Mouse (Mus musculus) right cerebral cortex, adult 2 months (tissue): ENCODE results near the gene Ing4.
"Not testable (repeated sequence)": the region's sequence is repeated elsewhere in the genome, so short reads cannot be mapped to it uniquely, and the experiment has no call there.

Experiments
- DNase-seq, 2 experiments: peaks; one replicate each; pipeline ENCODE4 v3.0.0; 2021 to 2022; ENCODE audit warnings: low spot score in 2 of 2

The Ing4 gene

DNA sequence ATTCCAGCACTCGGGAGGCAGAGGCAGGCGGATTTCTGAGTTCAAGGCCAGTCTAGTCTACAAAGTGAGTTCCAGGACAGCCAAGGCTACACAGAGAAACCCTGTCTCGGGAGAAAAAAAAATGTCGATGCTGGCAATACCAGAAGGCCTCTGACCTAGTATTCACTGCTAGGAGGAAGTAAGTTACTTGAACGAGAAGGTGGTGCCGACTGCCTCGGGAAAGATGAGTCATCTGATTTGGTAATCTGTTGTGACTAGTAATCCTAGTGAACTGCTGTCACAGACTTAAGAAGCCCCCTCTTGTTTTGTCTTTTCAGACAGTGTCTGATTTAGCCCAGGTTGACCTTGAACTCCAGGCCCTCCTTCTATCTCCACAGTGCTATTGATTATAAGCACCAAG lies 1.5 kb downstream of the Ing4 start:
- no peak for DNase-seq

DNA sequence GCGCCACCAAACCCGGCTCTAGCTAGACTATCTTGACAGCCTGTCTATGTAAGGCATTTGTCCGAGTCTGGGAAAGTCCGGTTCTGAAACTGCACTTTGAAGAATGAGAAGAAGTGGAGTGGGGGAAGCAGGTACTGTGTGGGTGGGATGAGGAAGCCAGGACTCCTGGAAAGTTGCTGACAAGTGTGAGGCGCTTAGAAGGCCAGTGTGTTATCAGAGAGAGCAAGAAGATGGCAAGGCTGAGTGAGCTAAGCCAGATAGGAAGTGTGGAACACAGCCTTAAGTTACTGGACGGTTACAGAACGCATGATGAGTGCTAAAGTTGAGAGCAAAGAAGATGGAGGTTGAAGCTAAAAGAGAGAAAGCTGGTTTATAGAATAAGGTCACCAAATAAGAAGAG lies 2.5 kb downstream of the Ing4 start:
- no peak for DNase-seq

DNA sequence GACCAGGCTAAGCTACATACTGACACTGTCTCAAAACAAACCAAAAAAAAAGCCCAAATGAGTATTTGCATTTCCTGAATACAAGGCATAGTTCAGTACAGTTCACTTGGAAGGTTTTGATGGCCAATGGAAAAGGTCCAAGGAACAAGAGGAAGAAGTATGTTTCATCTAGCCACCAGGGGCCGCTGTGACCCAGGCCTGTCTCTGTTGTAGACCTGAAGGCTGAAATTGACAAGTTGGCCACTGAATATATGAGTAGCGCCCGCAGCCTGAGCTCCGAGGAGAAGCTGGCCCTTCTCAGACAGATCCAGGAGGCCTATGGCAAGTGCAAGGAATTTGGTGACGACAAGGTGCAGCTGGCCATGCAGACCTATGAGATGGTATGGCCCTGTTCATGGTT lies 7.1 kb downstream of the Ing4 start:
- DNase-seq = peak; percentile 78

DNA sequence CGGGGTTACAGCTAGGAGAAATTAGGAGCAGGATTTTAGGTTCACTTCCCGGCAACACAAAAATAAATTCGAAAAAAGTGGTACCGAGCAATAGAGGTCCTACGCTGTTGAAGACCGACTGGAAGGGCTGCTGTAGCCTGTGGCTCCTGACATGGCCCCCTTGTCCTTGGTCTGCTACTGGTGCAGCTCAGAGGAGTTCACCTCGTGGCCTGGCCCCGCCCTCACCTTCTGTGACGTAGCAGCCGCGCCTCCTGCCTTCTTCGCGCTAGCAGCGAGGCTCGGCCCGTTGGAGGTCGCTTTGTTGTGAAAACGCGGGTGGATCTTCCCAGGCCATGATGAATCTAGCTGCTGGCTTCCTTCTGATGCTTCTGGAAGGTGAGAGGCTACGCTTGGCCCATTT lies 10.1 kb downstream of the Ing4 start, which contains the start of gene Acrbp:
Gene Acrbp, plus strand, starts transcription at position 12 of the 400 bp plus-strand sequence.
- DNase-seq = no peak

DNA sequence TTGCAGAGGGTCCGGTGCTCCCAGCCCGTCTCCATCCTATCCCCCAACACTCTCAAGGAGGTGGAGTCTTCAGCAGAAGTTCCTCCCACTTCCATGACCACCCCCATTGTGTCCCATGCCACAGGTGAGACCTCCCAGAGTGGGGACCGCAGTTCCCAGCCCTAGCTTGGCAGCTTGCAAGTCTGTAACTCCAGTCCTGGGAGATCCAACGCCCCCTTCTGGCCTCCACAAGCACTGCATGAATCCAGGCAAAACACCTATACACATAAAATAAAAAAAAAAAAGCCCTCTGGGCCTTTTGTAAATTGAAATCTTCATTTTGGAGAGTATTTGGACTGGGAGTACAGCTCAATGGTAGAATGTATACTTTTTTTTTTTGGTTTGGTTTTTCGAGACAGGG lies 11.7 kb downstream of the Ing4 start:
- DNase-seq = no peak

DNA sequence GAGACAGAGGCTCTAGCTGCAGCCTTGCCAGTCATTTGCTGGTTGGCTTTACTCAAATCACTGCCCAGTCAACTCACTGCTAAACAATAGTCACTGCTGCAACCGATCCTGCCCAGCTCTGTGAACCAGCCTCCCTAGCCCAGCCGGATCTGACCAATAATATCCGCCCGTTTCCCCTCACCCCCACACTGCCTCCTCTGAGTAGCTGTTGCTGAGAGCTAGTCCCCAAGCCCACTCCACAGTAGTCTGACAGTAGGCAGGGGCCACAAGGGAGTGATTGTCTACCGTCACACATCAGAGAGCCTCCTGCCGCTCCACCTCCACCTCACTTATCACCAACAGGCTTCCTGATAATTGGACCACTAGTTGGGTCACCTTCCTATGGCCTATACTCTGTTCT lies 21.9 kb downstream of the Ing4 start:
- DNase-seq = no peak

DNA sequence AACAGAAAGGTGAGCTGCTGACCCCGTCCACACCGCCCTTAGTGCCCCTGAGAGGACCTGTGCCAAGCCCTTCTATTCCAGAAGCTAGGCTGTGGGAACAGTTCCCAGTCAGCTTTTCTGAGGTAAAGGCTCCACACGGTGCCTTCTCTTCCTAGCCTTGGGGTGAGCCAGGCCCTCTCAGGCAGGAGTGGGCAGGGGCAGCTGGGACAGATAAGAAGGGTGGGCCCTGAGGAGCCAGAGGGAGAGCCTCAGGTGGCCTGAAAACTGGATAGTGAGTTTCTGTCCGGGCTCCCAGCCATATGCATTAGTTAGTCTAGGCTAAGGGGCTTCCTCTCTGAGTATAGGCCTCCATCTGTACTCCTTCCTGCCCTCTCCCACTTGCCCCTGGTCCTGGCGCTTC lies 23.0 kb downstream of the Ing4 start:
- no peak for DNase-seq

DNA sequence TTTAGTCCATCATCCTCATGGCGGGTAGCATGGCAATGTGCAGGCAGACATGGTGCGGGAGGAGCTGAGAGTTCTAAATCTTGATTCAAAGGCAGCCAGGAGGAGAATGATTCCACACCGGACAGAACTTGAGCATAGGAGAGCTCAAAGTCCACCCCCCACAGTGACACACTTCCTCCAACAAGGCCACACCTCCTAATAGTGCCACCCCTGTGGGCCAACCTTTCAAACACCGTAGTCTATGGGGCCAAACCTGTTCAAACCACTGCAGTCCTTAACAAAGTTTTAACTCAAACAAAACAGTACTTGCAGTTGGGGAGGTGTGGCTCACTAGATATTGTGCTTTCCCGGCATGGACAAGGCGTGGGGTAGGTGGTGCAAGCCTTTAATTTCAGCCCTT lies 24.3 kb downstream of the Ing4 start:
- no peak for DNase-seq

DNA sequence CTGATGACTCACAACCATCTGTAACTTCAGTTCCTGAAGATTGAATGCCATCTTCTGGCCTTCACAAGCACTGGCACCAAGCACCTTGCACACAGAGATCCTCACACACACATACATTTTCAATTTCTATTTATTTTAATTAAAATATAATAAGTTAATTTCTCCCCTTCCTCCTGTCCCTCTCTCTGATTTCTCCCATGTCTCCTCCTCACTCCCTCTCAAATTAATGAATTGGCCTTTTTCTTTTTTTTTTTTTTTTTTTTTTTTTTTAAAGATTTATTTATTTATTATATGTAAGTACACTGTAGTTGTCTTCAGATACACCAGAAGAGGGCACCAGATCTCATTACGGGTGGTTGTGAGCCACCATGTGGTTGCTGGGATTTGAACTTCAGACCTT lies 25.7 kb downstream of the Ing4 start:
- DNase-seq = not testable (repeated sequence)

DNA sequence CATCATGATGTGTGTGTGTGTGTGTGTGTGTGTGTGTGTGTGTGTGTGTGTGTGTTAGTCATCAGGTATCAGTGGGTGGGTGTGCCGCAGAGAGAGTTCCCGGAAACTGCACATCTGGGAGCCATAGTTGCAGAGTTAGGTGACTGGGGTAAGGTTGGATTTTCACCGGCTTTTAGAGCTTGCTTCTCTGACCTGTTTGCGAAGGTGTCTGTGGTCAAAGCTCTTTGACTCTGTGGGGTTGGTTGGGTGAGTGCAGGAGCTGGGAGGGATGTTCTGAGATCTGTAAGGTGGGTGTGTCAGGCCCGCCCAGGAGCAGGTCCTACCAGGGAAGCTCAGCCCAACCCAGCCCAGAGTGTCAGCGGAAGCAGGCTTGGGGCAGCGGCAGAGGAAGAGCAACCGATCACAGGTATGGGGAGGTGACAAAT lies 28.0 kb downstream of the Ing4 start, which contains the start of gene Lpar5:
Gene Lpar5, plus strand, starts transcription at position 350 of the 425 bp plus-strand sequence.
- DNase-seq = no peak

DNA sequence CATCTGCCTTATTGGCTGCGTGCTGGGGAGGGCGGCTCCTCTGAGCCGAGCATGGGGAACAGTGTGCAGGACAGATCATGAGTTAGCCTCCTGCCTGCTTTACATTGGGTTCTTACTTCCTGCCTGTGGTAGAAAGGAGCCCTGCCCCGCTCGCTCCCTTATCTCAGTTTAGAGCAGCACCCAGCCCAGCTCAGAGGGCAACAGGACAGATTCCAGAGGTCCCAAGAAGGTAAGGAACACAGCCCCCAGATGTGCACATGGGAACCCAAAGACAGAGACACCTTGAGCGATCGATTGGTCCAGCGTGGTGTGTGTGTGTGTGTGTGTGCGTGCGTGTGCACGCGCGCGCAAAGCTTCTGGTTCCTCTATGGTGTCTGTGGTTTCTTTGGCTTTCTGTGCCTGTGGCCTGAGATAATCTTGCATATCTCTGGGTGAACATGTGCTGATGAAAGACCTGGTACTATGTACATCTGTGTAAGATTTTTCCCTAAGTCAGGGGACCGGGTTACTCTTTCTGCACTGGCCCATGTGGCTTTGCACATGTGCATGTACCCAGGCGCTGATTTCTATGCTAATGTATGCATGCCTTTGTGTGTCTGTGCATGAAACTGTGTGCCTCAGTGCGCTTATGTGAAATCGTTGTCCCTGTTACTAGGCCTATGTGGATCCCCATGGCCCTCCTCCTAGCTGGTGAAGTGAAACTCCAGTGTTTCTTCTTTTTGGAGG lies 31.8 kb downstream of the Ing4 start:
- peak in 1 of 2 experiments; percentile 21 for DNase-seq

DNA sequence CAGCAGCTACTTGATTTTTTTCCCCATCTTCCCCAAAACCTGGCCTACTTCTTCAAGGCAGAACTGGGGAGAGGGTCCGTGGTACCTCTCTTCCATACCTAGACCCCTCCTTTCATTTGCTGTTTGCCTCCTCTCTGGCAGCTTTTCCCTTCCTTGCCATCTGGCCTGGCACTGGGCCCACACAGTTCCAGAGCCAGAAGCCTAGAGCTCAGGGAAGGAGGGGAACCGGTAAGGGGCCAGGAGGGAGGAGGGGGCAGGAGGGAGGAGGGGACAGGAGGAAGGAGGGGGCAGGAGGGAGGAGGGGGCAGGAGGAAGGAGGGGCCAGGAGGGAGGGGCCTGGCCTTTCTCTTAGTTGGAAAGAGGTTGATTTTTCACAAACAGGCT lies 32.3 kb downstream of the Ing4 start:
- peak; percentile 35 to 51 for DNase-seq

DNA sequence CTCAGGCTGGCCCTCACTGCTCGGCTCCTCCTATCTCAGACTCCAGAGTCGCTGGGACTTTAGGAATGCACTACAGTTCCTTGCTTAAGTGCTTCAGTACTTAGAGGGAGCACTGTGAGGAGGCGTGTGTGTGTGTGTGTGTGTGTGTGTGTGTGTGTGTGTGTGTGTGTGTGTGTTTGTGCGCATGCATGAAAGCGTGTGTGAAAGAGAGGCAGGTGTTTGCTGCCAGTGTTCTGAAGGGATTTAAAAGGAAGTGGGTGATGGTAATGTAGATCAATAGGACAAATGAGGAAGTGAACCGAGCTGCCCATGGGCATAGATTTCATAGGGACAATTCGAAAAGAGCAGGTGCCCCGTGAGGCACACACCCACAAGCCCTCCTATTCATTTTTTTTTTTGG lies 34.3 kb downstream of the Ing4 start:
- no peak for DNase-seq

DNA sequence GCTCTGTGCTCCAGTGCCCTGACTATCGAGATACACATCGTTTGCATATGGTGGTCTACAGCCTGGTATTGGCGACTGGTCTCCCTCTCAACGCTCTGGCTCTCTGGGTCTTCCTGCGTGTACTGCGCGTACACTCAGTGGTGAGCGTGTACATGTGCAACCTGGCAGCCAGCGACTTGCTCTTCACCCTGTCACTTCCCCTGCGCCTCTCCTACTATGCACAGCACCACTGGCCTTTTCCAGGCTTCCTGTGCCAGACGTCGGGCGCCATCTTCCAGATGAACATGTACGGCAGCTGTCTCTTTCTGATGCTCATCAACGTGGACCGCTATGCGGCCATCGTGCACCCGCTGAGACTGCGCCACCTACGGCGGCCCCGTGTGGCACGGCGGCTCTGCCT lies 41.8 kb downstream of the Ing4 start:
- DNase-seq = no peak

DNA sequence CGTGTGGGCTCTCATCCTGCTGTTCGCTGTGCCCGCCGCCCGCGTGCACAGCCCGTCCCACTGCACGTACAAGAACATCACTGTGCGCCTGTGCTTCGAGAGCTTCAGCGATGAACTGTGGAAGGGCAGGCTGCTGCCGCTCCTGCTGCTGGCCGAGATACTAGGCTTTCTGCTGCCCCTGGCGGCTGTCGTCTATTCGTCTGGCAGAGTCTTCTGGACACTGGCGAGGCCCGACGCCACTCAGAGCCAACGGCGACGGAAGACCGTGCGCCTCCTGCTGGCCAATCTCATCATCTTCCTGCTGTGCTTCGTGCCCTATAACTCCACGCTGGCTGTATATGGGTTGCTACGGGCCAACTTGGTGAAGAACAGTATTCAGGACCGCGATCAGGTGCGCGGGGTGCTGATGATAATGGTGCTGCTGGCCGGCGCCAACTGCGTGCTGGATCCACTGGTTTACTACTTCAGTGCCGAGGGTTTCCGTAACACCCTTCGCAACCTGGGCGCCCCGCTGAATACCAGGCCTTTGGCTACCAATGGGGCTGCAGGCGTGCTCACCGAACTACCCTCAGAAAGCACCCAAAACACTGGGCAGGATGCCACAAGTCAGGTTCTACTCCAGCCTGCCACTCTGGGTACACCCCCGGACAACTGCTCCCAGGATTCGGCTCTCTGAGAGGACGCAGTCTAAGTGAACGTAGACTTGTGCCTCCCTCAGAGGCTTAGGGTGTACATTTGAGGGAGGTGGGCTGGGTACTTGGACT lies 42.4 kb downstream of the Ing4 start:
- DNase-seq = peak; percentile 72 to 78

DNA sequence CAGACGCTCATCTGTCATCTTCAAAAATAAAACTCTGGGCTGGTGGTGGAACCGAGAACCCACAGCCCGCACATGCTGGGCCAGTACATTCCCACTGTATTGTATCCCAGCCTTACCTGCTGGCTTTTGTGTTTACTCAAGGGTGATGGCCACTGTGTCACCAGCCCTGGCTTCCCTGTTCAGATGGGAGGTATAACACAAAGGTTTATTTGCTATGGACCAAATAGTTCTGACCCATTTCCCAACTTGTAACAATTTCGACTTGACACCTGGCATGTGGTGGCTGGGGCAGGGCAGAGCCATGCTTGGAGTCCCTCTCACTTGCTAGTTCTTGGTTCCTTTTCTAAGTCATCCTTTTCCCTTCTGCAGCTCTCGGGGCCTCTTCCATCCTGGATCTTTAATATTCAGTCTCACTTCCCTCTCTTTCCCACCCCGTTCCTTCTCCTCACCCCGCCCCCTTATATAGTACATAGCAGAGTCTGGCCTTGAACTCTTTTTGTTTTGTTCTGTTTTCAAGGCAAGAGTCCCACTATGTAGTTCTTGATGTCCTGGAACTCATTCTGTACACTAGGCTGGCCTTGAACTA lies 43.3 kb downstream of the Ing4 start:
- DNase-seq = no peak

DNA sequence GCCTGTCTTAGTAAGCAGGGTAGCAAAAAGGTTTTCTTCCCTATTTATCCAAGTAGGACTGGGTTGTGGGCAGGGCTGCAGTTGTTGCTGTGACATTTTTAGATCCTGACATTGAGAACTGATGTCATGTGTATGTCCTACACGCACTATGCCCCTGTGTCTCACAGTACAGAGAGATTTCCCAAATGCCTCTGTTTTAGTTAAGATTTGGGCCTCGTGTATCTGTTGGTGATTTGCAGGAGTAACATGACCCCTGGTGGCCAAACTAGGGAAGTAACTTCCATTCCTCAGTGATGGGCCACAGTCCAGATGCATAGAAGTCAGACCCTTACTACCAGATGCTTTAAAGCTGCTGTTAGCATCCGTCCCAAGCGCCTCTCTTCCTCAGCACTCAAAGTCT lies 44.9 kb downstream of the Ing4 start:
- DNase-seq = peak; percentile 68 to 81

DNA sequence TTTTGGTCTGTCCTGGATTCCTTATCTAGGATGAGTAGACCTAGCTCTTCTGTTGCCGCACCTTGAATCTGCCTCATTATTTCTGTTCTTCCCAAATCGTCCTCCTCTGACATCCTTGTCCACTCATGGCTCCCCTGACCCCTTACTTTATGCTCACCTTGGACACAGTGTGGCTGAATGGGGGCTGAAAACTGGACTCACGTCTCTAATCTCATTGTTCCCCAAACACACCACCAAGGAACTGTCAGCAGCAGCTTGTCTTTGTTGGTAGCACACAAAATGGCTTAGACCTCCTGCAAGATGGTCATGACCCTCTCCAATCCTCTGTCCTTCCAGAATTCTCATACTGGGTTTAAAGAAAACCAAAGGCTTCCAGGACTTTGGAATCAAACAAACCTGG lies 48.4 kb downstream of the Ing4 start:
- no peak for DNase-seq

DNA sequence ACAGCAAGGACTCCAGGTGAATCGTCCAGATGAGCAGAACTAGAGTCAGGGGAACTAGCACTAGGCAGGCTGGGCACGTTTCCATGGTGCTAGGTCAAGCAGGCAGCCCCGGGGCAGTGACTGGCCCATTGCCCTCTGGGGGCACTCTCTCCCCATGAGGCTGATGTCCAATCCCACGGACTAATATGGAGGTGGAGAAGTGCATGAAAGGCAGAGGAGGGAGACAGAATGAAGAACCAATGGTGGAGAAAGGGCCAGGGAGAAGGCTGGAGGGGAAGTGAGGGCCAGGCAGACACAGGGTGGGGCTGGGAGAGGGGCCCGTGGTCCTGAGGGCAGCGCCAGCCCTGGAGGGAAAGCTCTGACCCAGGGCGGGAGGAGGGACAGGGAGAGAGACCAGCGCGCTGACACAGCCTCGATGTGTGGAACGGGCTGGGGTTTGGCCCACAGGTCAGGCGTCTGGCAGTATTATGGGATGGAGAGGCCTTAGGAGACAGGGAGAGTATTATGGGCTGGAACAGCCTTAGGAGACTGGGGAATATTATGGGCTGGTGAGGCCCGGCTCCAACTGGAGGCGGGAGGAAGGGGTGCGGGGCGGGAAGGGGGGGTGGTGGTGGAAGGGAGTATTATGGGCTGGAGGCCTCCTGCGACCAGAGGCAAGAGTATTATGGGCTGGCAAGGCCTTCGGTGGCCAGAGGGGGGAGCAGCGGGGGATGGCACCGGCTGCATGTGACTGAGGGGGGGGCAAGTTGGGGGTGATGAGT lies 49.2 kb downstream of the Ing4 start:
- peak in 1 of 2 experiments; percentile 73 for DNase-seq

DNA sequence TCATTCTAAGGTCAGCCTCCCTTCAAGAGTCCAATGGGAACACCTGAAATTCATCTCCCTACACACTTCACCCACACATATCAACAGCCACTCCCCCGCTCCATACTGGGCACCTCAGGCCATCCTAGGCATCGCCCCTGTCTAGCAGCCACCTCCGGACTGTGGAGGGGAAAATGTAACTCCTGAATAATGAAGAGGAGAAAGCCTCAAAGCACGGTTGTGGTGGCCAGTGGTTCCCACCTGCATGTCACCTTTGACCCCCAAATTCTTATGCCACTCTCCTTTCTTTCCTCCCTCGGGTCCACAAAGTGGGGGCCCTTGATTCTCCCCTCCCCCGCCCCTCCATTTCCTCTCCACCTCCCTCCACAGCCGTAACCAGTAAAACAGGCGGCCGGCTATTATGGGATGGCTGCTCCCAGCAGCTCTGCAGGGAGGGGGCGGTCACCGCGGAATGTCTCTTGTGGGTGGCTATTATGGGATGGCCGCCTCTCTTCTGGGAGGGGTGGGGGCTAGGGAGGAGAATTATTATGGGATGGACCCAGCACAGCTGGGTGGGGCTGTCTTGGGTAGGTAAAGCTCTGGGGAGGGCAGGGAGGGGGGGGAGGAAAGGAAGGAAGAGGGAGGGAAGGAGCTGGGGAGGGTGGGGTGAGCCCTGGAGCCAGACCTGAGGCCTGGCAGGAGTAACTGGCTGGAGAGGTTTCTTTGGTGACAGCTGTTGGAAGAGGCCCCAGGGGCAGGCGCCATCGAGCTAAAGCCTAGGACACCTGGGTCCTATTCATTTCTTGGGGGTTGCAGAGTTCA lies 50.2 kb downstream of the Ing4 start:
- peak; percentile 87 to 88 for DNase-seq
